Mouse (Mus musculus) v-Abl transformed pro-B cells (cell line): ENCODE results near the gene Shisal1.

ENCODE experiments used
- in situ Hi-C, 2 experiments: fragments of 400-800 bp; cut with MboI; formaldehyde crosslinking; loops; one replicate each; pipeline ENCODE4 v1.15.1; 2025; ENCODE audit not compliant: unreplicated experiment in 2 of 2

Gene Shisal1

GRCm38 (mm10) chr15:84430482-84430881 lies 16.4 kb downstream of the Shisal1 start:
- in situ Hi-C loops: no loop called here

- in situ Hi-C loops: no loop called here
These were observed 19.3 kb downstream of the Shisal1 start for GRCm38 (mm10) chr15:84427624-84428023.

- in situ Hi-C loops: no loop called here
These were observed 21.2 kb downstream of the Shisal1 start for GRCm38 (mm10) chr15:84425733-84426132.

GRCm38 (mm10) chr15:84423781-84424180 lies 23.1 kb downstream of the Shisal1 start:
- in situ Hi-C loops: no loop called here

GRCm38 (mm10) chr15:84418266-84418610 lies 28.7 kb downstream of the Shisal1 start:
- in situ Hi-C loops: no loop called here

GRCm38 (mm10) chr15:84417592-84418265 lies 29.2 kb downstream of the Shisal1 start:
- in situ Hi-C loops: no loop called here

- in situ Hi-C loops: no loop called here
These were observed 29.9 kb downstream of the Shisal1 start for GRCm38 (mm10) chr15:84417017-84417416.

GRCm38 (mm10) chr15:84414040-84414848 lies 32.7 kb downstream of the Shisal1 start:
- in situ Hi-C loops: no loop called here

GRCm38 (mm10) chr15:84412409-84412808 lies 34.5 kb downstream of the Shisal1 start:
- in situ Hi-C loops: no loop called here

GRCm38 (mm10) chr15:84410052-84410451 lies 36.8 kb downstream of the Shisal1 start:
- in situ Hi-C loops: no loop called here

GRCm38 (mm10) chr15:84408576-84408975 lies 38.3 kb downstream of the Shisal1 start:
- in situ Hi-C loops: no loop called here

- in situ Hi-C loops: no loop called here
These were observed 41.1 kb downstream of the Shisal1 start for GRCm38 (mm10) chr15:84405759-84406158.

GRCm38 (mm10) chr15:84403454-84404113 lies 43.3 kb downstream of the Shisal1 start:
- in situ Hi-C loops: no loop called here

GRCm38 (mm10) chr15:84398617-84399016 lies 48.3 kb downstream of the Shisal1 start:
- in situ Hi-C loops: loop anchor here in 1 of 2 experiments (25.0 kb wide), 1 partner anchor 761 kb away; no protein-coding TSS in a partner anchor

- in situ Hi-C loops: loop anchor here in 1 of 2 experiments (25.0 kb wide), 1 partner anchor 760 kb away; no protein-coding TSS in a partner anchor
These were observed 49.2 kb downstream of the Shisal1 start for GRCm38 (mm10) chr15:84397663-84398169.

- in situ Hi-C loops: loop anchor here in 1 of 2 experiments (25.0 kb wide), 1 partner anchor 758 kb away; no protein-coding TSS in a partner anchor
These were observed 51.4 kb downstream of the Shisal1 start for GRCm38 (mm10) chr15:84395341-84396067.

GRCm38 (mm10) chr15:84393341-84393740 lies 53.6 kb downstream of the Shisal1 start:
- in situ Hi-C loops: loop anchor here in 1 of 2 experiments (25.0 kb wide), 1 partner anchor 756 kb away; no protein-coding TSS in a partner anchor

GRCm38 (mm10) chr15:84392840-84393239 lies 54.1 kb downstream of the Shisal1 start:
- in situ Hi-C loops: loop anchor here in 1 of 2 experiments (25.0 kb wide), 1 partner anchor 756 kb away; no protein-coding TSS in a partner anchor

GRCm38 (mm10) chr15:84392131-84392530 lies 54.8 kb downstream of the Shisal1 start:
- in situ Hi-C loops: loop anchor here in 1 of 2 experiments (25.0 kb wide), 1 partner anchor 755 kb away; no protein-coding TSS in a partner anchor

- in situ Hi-C loops: loop anchor here in 1 of 2 experiments (25.0 kb wide), 1 partner anchor 751 kb away; no protein-coding TSS in a partner anchor
These were observed 58.2 kb downstream of the Shisal1 start for GRCm38 (mm10) chr15:84388698-84389131.
